Mouse (Mus musculus) skeletal muscle tissue, adult 2 months (tissue): Measurements from ENCODE around the gene Mt4.

Experiments used
- DNase-seq: peaks from one replicate; pipeline ENCODE4 v3.0.0-alpha.2; 2012; ENCODE audit warnings: low read depth, low spot score

The Mt4 gene

DNA sequence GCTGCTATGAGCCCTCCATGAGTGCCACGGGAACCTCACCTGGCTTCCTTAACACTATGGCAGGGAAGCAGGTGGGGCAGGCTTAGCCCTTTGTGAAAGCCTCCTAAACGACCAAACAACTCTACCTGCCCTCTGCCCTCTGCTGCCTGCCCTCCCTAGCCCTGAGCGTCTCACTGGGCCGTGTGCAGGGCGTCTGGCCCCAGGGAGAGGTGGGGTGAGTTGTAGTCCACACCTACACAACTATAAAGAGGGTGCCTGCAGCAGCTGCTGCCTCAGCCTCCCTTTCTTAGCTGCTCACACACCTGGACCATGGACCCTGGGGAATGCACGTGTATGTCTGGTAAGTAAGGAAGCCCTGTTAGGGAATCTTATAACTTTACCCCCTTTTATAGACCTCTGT, at the start of gene Mt4:
Gene Mt4 (plus strand): TSS at position 265 of the 400 bp plus-strand sequence.
- DNase-seq, result no peak

DNA sequence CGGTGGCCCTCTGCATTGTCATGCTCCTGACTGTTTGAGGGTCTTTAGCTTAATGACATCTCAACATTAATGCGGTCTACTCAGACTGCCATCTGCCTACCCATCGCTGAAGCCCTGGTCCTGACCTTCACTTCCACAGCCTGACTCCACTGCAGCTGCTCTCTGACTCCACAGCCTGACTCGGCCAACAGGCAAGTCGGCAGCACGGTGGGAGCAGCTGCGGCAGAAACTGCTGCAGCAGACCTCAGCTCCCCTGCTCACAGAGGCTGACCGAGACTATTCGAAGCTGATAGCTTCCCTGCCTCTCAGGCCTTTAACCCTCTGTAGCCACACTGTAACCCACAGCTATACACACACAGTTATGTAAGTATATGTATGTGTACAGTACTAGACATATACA, 49.0 kb upstream of the Mt4 start:
- DNase-seq, result no peak

DNA sequence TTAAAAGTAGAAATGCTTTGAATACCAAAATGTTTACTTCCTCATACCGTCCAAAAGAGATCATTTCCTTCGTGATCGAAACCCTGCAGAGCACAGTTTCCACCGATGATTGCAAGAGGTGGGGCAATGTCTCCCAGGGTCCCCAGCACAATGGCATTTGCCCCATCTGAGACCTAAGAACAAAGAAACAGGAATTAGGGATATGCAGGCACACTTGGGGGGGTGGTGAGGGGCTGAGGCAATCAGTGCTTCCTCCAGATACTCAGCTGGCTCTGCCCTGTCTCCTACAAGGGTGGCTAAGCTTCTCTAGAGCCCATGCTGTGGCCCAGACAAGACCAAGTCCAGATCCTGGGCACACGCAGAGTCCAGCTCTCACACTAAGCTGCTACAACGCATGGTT, 47.3 kb upstream of the Mt4 start:
- DNase-seq, result no peak

DNA sequence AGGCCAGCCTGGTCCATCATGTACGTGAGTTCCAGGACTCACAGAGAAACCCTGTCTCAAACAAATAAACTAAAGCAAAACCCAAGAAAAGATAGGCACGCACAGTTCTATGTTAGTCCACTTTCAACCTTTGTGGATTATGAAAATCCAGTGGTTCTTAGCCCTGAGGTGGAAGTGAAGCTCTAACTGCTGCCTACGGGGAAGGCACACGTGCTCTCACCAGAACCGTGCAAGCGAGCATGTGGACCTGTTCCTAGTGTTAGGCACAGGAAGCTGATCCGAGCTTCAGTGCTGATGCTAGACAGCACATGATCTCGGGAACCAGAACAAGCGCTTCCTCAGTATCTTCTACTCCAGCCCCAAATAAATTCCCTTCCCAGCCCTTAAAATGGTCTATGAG, 44.1 kb upstream of the Mt4 start:
- DNase-seq, result no peak

DNA sequence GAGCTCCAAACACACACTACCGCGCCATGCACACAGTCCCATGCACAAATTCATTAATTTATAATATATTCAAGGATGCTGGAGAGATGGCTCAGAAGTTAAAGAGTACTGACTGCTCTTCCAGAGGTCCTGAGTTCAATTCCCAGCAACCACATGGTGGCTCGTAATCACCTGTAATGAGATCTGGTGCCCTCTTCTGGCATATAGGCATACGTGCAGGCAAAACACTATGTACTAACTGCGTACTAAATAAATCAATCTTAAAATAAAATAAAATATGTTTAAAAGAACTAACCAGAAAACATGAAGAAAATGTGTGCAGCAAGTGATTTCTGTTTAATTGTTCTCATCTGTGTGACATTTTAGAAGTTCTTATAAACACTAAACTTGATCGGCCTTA, 42.7 kb upstream of the Mt4 start:
- no peak for DNase-seq

DNA sequence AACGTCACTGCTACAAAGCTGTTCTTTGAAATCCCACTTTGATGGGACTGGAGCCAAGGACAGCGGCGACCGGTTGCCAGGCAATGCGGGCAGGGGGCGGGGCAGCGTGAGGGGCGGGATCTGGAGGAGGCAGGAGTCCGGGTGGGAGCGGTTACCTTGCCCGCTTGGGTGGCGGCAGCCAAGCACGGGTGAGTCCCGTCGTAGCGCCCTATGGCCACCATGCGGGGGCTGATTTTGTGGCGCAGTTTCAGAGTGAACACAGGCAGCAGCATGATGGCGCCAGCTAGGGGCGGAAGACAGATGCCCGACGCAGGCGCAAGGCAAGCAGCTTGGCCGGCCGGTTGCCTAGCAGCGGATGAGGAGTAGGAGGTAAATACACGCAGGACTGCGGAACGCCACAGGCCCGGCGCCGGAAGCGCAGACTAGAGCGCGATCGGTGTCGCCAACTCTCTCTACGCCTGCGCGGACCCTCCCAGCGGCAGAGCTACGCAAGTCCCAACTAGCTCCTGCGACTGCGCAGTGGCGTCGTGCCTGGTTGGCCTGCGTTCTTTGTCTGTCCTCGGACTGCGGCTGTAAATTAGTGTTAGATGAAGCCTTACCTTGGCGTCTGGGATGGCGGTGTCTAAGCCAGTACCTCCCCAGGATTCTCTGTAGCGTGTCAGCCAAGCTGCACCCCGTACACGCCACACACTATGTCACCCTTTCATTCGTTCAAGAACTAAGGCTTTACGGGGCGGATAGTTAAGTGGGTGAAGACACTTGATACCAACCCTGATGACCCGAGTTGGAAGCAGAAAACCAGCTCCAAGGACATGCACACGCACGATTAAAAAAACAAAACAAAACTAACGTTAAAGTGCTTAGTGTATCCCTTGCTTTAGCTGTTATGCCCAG, 38.7 kb upstream of the Mt4 start, which contains the start of gene Bbs2:
Gene Bbs2 (minus strand): TSS at position 848 of the 894 bp plus-strand sequence.
- DNase-seq, result peak; percentile 100

DNA sequence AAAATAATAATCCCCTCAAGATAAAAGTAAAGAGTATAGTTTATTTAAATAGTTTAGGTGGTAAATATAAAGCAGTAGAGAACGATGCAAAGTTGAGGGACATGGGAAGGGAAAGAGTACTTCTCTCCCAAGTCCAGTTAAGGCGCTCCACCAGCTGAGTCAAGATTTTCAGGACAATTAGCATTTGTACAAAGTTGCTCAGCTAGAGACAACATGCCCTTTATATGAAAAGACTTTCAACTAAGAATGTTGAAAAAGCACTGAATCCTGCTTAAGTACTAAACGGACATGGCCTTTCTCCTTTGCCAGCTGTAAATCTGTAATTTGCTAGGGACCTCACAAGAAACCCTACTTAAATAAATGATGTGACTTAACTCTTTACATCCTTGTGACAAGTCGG, 38.0 kb upstream of the Mt4 start:
- no peak for DNase-seq

DNA sequence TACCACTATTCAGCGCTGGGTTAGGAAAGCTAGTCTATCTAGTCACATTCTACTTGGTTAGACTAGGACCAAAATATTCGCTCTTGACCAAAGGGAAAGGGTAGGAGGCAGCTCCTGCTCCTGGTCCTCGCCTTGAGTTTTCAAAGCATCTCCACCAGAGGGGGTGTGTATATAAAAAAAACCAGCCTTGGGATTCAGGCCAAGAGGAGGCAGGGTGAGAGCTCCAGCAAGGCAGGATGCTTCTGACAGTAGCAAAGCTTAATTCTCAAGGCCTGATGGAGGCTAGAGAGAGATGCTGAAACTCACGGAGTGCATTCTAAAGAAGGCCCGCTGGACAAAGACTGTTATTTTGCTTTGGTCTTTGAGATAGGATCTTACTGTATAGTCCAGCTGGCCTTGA, 32.9 kb upstream of the Mt4 start:
- DNase-seq, result no peak

DNA sequence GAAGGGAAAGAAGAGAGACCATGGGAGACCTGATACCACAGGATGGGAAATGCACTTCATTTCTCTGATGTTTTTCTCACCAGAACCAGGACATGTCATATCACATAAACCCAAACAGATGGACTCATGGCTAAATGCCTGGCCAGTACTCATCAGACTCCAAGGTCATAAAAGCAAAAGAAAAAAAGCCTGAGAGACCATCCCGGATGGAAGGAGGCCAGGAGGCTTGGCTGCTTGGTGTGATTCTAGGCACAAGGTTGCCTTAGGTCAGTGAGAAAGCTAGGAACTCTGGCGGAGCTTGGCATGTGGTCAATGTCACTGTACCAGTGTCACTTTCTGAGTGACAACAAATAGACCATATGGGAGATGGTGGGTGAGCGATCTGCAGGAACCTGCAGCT, 29.1 kb upstream of the Mt4 start:
- DNase-seq, result peak; percentile 7

DNA sequence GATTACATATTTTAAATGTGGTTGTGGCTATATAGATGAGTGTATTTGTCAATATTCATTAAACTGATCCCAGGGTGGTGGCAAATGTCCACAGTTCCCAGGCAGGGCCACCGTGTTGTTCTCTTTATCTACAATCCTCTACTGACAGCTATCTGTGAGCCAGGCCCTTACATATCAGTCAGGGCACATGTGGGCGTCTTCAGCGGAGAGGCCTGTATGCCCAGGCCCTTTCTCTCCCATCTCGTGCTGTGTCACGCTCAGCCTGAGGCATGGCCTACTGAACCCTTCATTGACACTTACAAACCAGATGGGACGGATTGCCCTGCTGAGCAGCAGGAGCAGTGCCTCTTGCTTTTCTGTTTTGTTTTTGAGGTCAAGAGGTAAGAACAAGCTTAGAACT, 27.6 kb upstream of the Mt4 start:
- no peak for DNase-seq

DNA sequence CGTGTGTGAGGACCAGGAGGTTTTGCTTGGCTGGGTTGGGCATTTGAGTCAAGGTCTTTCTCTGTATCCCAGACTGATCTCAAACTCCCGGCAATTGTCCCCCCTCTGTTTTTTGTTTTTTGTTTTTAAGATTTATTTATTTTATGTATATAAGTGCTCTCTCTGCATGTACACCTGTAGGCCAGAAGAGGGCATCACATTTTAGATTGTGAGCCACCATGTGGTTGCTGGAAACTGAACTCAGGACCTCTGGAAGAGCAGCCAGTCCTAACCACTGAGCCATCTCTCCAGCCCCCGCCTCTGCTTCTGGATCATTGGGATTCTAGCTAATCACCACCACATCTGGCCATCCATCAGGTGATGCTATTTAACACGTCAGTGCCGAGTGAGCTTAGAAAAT, 27.2 kb upstream of the Mt4 start:
- DNase-seq, result no peak

DNA sequence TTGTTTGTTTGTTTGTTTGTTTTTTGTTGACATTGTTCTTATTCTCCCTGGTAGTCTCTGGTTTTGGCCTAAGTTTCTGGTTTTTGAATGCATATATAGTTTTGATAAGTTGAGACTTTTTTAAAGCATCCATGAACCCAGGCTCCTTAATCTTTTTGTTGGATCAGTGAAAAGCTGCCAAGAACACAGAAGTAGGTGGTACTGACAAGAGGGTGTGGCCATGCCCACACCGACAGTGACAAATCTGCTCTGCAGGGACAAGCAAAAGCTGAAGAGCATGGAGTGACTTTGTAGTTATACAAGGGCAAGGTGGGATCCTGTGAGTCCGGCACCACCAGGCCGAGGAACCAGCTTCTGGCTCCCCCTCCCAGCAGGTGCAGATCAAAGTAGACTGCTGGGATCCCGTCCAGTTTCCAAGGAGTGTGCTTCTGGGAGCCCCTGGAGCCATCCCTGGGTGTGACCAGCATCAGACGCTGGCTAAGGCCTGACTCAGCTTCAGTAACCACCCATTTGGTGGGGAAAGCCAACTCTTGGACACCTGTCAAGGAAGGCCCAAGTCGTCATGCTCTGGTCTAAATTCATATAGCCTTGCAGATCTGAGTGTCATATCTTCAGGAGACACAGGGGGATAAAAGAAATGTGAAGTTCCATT, 26.3 kb upstream of the Mt4 start:
- no peak for DNase-seq

DNA sequence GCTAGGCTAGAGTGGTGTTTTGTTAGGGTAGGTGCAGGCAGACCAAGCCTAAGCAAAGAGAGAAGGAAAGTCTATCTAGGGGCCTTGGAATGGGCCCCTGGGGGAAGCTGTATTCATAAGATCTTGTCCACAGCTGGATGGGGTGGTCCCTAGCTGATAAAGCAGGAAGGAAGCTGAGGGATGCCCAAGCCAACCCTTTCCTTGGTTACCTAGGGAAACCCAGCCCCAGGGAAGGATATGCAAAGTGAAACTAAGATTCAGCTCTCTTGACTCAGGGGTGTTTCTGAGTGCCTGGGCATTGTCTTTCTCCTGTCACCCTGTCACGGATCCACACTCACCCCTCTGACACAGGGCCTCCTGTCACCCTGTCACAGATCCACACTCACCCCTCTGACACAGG, 23.6 kb upstream of the Mt4 start:
- DNase-seq, result no peak

DNA sequence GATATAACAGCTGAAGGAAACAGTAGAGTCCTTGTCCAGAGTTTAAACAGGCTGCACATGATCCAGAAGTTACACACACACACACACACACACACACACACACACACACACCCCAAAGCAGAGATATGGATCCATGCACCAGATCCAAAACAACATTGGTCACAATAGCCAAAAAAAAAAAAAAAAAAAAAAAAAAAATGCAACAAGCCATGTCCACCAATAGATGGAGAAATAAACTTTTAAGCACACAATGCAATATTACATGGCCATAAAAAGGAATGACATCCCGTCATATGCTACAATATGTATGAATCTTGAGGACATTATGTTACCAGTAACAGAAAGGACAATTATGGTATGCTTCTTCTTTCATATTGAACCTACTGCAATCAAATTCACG, 23.0 kb upstream of the Mt4 start:
- DNase-seq, result no peak

DNA sequence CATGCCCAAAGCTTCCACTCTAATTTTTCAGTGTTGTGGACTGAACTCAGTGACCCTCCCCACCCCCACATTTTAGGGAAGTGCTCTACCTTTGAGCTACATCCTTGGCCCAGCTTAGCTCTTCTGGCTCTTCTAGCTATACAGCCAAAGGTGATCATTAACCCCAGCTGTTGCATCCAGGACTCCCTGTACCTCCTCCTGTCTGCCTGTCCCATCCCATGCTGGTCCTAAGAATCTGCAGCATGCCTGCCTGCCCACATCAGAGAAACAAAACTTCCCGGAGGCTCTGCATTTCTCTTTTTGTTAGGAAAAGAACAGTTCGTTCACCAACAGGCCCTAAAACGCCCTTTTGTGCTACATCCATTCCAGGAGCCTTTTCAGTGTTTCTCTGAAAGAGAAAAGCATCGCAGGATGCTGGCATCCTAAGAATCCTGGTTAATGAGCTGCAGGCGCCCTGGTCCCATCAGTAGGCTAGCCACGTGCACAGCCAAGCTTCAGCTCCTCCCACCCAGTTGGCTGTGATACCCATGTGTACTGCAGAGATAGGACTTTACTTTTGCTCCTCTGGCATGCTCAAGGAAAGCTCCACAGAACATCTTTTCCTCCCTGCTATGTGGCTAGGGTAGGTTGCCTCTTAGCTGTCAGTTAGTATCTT, 18.1 kb upstream of the Mt4 start:
- DNase-seq, result no peak

DNA sequence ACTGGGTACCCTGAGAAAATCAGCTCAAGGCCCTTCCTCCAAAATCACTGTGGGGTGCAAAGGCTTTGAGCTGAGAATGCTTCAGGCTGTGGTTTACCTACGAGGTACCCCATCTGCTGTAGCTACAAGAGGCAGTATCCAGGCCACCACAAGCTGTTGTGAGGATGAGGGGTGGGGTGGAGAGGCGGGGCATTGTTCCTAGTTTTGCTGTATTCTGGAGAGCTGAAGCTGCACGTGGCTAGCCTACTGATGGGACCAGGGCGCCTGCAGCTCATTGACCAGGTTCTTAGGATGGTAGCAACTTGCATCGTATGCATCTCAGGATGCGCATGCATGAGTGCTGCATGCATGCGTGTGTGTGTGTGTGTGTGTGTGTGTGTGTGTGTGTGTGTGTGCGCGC, 15.4 kb upstream of the Mt4 start:
- no peak for DNase-seq

DNA sequence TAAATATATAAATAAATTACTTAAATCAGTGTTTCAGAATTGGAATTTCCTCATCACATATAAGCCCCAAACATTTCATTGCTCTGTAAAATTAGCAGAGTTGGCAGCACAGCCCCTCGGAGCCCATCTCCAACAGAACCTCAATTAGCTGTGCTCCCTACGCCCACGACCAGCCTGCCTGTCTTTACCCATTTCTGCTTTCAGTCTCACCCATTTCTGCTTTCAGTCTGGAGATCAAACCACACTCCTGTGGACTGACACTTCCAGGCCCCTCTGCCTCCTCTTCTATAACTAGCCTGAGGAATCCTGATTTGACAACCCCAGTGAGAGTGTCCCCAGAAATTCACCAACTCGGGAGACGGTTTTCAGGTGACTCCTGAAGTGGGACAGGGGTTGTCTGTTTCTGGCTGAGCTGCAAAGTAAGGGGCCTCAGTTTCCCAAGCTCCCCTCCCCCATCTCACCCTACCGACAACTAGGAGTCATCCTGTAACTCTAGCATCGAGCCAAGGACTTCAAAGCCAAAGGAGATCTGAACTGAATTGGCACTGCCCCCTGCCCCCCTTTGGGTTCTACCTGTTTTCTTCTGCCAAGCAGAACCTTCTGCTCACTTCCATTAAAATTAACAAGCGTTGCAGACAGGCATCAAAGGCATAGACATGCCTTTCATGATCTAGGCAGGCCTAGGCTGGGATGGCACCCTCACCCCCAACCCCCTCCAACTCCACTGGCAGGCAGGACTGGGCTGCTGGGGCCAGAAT, 14.1 kb upstream of the Mt4 start:
- DNase-seq, result no peak

DNA sequence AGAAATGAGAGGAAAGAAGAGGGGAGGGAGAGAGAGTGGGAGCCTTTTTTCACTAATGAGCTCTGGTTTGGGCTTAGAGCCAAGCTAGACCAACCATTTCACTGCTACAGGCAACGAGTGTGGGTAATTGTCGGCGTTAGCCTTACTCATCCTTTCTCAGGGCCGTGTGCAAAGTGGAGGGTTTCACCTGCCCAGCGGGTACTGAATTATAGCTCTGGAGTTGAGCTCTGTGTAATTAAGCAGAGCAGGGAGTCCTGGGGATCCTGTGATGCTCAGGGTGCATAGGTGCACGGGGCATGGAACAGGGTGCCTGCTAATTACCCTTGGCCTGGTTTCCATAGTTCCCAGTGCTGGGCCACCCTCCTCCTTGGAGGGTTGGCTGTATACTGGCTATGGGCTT, 9.3 kb upstream of the Mt4 start:
- DNase-seq, result no peak

DNA sequence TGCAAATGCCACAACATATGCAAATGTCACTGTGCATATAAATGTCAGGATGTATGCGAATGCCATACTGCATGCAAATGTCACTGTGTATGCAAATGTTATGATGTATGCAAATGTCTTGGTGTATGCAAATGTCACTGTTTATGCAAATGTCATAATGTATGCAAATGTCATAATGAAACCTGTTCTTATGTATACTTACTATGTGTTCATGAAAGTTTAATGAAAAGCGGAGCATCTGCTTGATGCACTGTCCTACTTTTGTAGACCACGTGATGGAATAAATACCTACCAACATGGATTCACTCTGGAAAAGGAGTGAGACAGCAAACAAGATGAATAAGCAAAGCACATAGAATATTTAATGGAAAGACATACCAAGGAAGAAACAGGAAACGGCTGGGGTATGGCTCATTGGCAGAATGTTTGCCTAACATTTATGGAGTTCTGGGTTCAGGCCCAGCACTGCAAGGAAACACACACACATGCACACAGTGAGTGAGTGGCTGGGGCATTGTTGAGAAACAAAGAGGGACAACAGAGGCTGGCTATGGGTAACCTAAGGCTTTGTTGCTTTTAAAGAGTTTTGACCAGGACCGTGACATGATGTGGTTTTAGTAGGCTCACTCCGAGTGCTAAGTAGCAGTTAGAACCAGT, 7.7 kb upstream of the Mt4 start:
- no peak for DNase-seq

DNA sequence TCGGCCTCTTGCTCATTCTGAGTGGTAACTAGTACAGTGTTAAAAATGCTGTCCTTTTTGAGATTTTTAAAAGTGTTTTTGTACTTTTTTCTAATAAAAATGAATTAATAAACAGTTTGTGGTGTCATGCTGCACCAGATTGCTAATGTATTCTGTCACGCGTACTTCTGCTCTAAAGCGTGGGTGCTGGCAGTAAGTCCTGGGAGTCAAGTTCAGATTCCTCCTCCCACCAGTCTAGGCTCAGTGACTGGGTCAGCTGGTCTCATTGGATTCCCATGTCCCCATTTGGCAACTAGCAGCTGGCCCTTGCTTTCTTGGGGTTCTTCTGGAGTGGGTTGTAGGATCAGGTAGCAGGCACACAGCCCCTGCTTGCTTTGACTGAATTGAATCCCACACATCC, 6.9 kb upstream of the Mt4 start:
- no peak for DNase-seq

DNA sequence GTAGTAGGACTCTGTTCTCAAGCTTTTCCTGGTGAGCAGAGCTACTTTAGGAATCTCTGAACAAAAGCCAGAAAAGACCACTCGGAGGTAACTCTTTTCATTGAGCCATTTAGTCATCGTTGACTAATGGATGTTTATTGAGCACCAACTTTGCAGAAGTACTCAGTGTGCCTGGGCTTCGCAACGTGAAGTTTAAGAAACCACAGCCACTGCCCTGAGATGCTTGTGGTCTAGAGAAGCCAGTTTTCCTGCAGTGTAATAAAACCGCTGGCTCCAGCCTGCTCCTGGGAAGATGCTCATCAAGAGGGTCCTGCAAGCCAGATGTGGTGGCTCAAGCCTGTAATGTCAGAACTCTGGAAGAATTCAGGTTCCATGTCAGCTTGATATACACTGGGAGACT, 4.9 kb upstream of the Mt4 start:
- DNase-seq, result no peak
